Mouse (Mus musculus) erythroblast, embryonic 14.5 days (primary cell): ENCODE results near the gene Arid5b. TPM values are rescaled to one million over a fixed set of nuclear protein-coding genes. Genes with fewer than 3 reads are reported as not detected.

Source experiments
- H3K27me3 ChIP-seq: 2 replicates; pipeline ENCODE4 v1.6.1; 2012; ENCODE audit warnings: inconsistent platforms; ENCODE audit not compliant: control insufficient read depth
- H3K36me3 ChIP-seq: 2 replicates; pipeline ENCODE4 v1.6.1; 2012; ENCODE audit warnings: mild to moderate bottlenecking, inconsistent platforms; ENCODE audit not compliant: control insufficient read depth
- H3K4me1 ChIP-seq: 2 replicates; pipeline ENCODE4 v1.6.1; 2012; ENCODE audit warnings: inconsistent platforms; ENCODE audit not compliant: control insufficient read depth
- H3K4me3 ChIP-seq: replicated peaks from 2 replicates; pipeline ENCODE3; 2012; ENCODE audit warnings: moderate library complexity, mild to moderate bottlenecking, inconsistent platforms
- H3K9me3 ChIP-seq: 2 replicates; pipeline ENCODE4 v1.6.1; 2012; ENCODE audit warnings: low read length, inconsistent platforms, mixed read lengths; ENCODE audit not compliant: control insufficient read depth
- GATA1 ChIP-seq: IDR thresholded peaks from 2 replicates; pipeline ENCODE4 v1.6.1; 2012; ENCODE audit warnings: low read length, inconsistent platforms, mixed read lengths
- TAL1 ChIP-seq: IDR thresholded peaks from 3 replicates; pipeline ENCODE4 v1.6.1; 2012; ENCODE audit warnings: low read length, inconsistent platforms, mixed read lengths
- polyA plus RNA-seq: library from polyadenylated mRNA; stranded (reverse); fragments of >175 nt; gene quantifications from 2 replicates; pipeline ENCODE4 v1.2.3, GENCODE M21; 2012

Arid5b gene
- polyA plus RNA-seq, 1 experiment, result 0.01 TPM

GRCm38 (mm10) chr10:68192824-68193255 is 85.7 kb downstream of the Arid5b start:
- no peak for TF ChIP-seq TAL1
- no peak for TF ChIP-seq GATA1
- no peaks in the 10 kb centered on the region for H3K27me3 ChIP-seq
- H3K4me1 ChIP-seq, result no peaks in the 10 kb centered on the region
- H3K4me3 ChIP-seq, result no peak overlapping the region
- no peaks in the 10 kb centered on the region for H3K9me3 ChIP-seq
- no peaks in the 10 kb centered on the region for H3K36me3 ChIP-seq

GRCm38 (mm10) chr10:68191691-68192380 is 86.7 kb downstream of the Arid5b start:
- no peaks in the 10 kb centered on the region for H3K36me3 ChIP-seq
- no peaks in the 10 kb centered on the region for H3K27me3 ChIP-seq
- no peaks in the 10 kb centered on the region for H3K9me3 ChIP-seq
- TF ChIP-seq GATA1 (no peak), TAL1 (no peak)
- H3K4me1 ChIP-seq, result no peaks in the 10 kb centered on the region
- H3K4me3 ChIP-seq, result no peak overlapping the region

GRCm38 (mm10) chr10:68191146-68191545 is 87.4 kb downstream of the Arid5b start:
- TF ChIP-seq GATA1 (no peak), TAL1 (no peak)
- H3K4me3 ChIP-seq, result no peak overlapping the region
- H3K27me3 ChIP-seq, result no peaks in the 10 kb centered on the region
- no peaks in the 10 kb centered on the region for H3K9me3 ChIP-seq
- no peaks in the 10 kb centered on the region for H3K36me3 ChIP-seq
- H3K4me1 ChIP-seq, result no peaks in the 10 kb centered on the region

GRCm38 (mm10) chr10:68189847-68190246 is 88.7 kb downstream of the Arid5b start:
- Histone ChIP-seq H3K4me3 (no peak overlapping the region), H3K27me3 (no peaks in the 10 kb centered on the region), H3K36me3 (no peaks in the 10 kb centered on the region; the same call in 1 of the 2 replicates), H3K9me3 (no peaks in the 10 kb centered on the region), H3K4me1 (no peaks in the 10 kb centered on the region)
- TF ChIP-seq TAL1, result no peak
- no peak for TF ChIP-seq GATA1

GRCm38 (mm10) chr10:68183096-68183495 is 95.4 kb downstream of the Arid5b start:
- no peaks in the 10 kb centered on the region for H3K27me3 ChIP-seq
- TF ChIP-seq GATA1, result no peak
- TF ChIP-seq TAL1, result no peak
- peaks cover 3% of the 10 kb centered on the region for H3K36me3 ChIP-seq
- H3K9me3 ChIP-seq, result 0 out of 2 replicates have a peak, but pooled peaks cover 2% of the 10 kb centered on the region
- peaks cover 14% of the 10 kb centered on the region for H3K4me1 ChIP-seq
- H3K4me3 ChIP-seq, result no peak overlapping the region

GRCm38 (mm10) chr10:68182266-68182665 is 96.3 kb downstream of the Arid5b start:
- no peaks in the 10 kb centered on the region for H3K27me3 ChIP-seq
- TF ChIP-seq TAL1 (no peak), GATA1 (no peak)
- peaks cover 3% of the 10 kb centered on the region for H3K36me3 ChIP-seq
- no peak overlapping the region for H3K4me3 ChIP-seq
- peaks cover 14% of the 10 kb centered on the region for H3K4me1 ChIP-seq
- H3K9me3 ChIP-seq, result 0 out of 2 replicates have a peak, but pooled peaks cover 2% of the 10 kb centered on the region

- 0 out of 2 replicates have a peak, but pooled peaks cover 2% of the 10 kb centered on the region for H3K9me3 ChIP-seq
- TF ChIP-seq TAL1, result no peak
- TF ChIP-seq GATA1, result no peak
These were observed 97.4 kb downstream of the Arid5b start for GRCm38 (mm10) chr10:68181156-68181555.

GRCm38 (mm10) chr10:68180721-68181120 is 97.8 kb downstream of the Arid5b start:
- Histone ChIP-seq H3K36me3 (peaks cover 3% of the 10 kb centered on the region), H3K4me1 (peaks cover 16% of the 10 kb centered on the region), H3K9me3 (0 out of 2 replicates have a peak, but pooled peaks cover 2% of the 10 kb centered on the region), H3K27me3 (no peaks in the 10 kb centered on the region), H3K4me3 (no peak overlapping the region)
- no peak for TF ChIP-seq GATA1
- no peak for TF ChIP-seq TAL1

More at GRCm38 (mm10) chr10:68181156-68181555, 97.4 kb downstream of the Arid5b start:
- Histone ChIP-seq H3K4me1 (peaks cover 14% of the 10 kb centered on the region), H3K27me3 (no peaks in the 10 kb centered on the region), H3K4me3 (no peak overlapping the region), H3K36me3 (peaks cover 3% of the 10 kb centered on the region)

- no peaks in the 10 kb centered on the region for H3K27me3 ChIP-seq
- H3K9me3 ChIP-seq, result 0 out of 2 replicates have a peak, but pooled peaks cover 2% of the 10 kb centered on the region
- peaks cover 16% of the 10 kb centered on the region for H3K4me1 ChIP-seq
- TF ChIP-seq GATA1, result no peak
- no peak for TF ChIP-seq TAL1
- H3K36me3 ChIP-seq, result peaks cover 3% of the 10 kb centered on the region
- H3K4me3 ChIP-seq, result no peak overlapping the region
These were observed 98.4 kb downstream of the Arid5b start for GRCm38 (mm10) chr10:68180151-68180550.
